8 mouse cellular contexts compared by ENCODE assay signal in the genomic region with DNA sequence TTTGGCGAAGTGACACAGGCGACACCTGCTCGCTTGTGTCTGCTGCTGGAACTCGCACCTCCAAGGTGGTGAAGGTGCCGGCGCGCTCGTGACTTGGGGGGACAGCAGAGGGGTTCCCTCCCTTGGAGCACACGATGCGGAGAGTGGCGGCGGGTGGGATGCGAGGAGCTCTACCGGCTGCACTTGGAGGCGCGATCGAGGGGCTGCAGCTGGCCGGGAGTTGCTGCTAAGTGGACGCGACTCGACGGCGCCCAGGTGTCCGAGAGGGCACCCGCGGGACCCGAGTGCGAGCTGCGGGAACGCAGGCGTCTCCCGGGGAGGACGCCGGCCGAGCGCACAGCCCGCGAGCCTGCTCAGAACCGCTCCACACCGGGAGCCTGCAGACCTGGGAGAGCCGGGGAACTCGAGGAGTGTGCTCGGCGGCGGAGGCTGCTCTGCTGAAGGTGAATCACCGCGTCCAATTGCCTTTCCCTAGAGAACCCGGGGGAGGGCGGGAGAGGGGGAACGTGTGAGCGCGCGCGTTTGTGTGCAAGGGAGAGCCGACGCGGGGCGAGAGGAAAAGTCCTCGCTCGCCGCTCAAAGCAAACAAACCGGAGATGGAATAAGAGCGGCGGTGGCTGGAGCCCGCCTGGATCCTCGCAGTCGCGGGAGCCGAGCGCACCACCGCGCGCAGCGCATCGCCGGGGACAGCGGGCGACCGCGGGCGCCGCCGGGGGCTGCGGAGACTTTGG. TPM values are rescaled to one million over a fixed set of nuclear protein-coding genes. Genes with fewer than 3 reads are reported as not detected.
DNase-seq lines count a peak whose midpoint lies in the region; ATAC-seq and TF ChIP-seq lines count a peak whose summit lies in the region.
"Had no signal": no experiment of that assay in that cellular context is flagged by ENCODE, and none has a peak within 500 bp of the region (broad histone marks: within the 10 kb centered on the region; RNA-seq: fewer than 3 reads in every experiment).

No protein-coding gene starts in this region.

- H3K27ac ChIP-seq in forebrain, embryonic 11.5 days (ENCODE audit: low read depth, low read length) = no peak overlapping the region
- peak overlapping the region; percentile 83 for H3K27ac ChIP-seq in hindbrain, embryonic 16.5 days (ENCODE audit: low read depth, low read length)
- H3K27ac ChIP-seq in midbrain, embryonic 14.5 days (replicated peaks; ENCODE audit: low read depth, low read length) = peak overlapping the region; percentile 86
- H3K27ac ChIP-seq in stomach, postnatal 0 days (replicated peaks) = no peak overlapping the region

- intact Hi-C loops in left cerebral cortex, postnatal 14 days (cut with DNase I) = no loop called here

- peaks cover 6% of the 10 kb centered on the region for H3K4me1 ChIP-seq in forebrain, embryonic 11.5 days (replicated peaks; ENCODE audit: control insufficient read depth, insufficient read depth, low read length)
- H3K4me1 ChIP-seq in hindbrain, embryonic 16.5 days (ENCODE audit: control insufficient read depth, insufficient read depth, low read depth, low read length) = peaks cover 10% of the 10 kb centered on the region
- no peaks in the 10 kb centered on the region for H3K4me1 ChIP-seq in midbrain, embryonic 14.5 days (ENCODE audit: control insufficient read depth, insufficient read depth, low read length)
- no peaks in the 10 kb centered on the region for H3K4me1 ChIP-seq in stomach, postnatal 0 days (replicated peaks; ENCODE audit: control insufficient read depth, insufficient read depth)

- no peaks in the 10 kb centered on the region for H3K36me3 ChIP-seq in forebrain, embryonic 11.5 days (ENCODE audit: control insufficient read depth, insufficient read depth, low read length)
- H3K36me3 ChIP-seq in hindbrain, embryonic 16.5 days (ENCODE audit: control insufficient read depth, insufficient read depth, low read length) = no peaks in the 10 kb centered on the region
- no peaks in the 10 kb centered on the region for H3K36me3 ChIP-seq in midbrain, embryonic 14.5 days (ENCODE audit: control insufficient read depth, insufficient read depth, low read length)
- no peaks in the 10 kb centered on the region for H3K36me3 ChIP-seq in stomach, postnatal 0 days (ENCODE audit: control insufficient read depth, insufficient read depth, low read length)

- DNase-seq in Muller cell, postnatal 12 days (ENCODE audit: inconsistent ontology term) = peak; percentile 69
- peak; percentile 75 for DNase-seq in adrenal gland, adult 2 months
- peak; percentile 81 for DNase-seq in forebrain, embryonic 11.5 days (ENCODE audit: low spot score)
- peak; percentile 68 to 71 for DNase-seq in left cerebral cortex, postnatal 14 days (ENCODE audit: low spot score in 2 of 2)
- DNase-seq in midbrain, embryonic 14.5 days = peak; percentile 85
- peak; percentile 62 for DNase-seq in stomach, postnatal 0 days (ENCODE audit: low spot score)

- H3K27me3 ChIP-seq in forebrain, embryonic 11.5 days (ENCODE audit: control insufficient read depth, insufficient read depth, low read length) = peaks cover 13% of the 10 kb centered on the region
- no peaks in the 10 kb centered on the region; the same call in 1 of the 2 replicates for H3K27me3 ChIP-seq in hindbrain, embryonic 16.5 days (replicated peaks; ENCODE audit: control insufficient read depth, insufficient read depth, low read length)
- H3K27me3 ChIP-seq in midbrain, embryonic 14.5 days (ENCODE audit: control insufficient read depth, insufficient read depth, low read length) = no peaks in the 10 kb centered on the region
- no peaks in the 10 kb centered on the region for H3K27me3 ChIP-seq in stomach, postnatal 0 days (ENCODE audit: control insufficient read depth, insufficient read depth, low read length)

- TF ChIP-seq EP300 in stomach, postnatal 0 days (optimal IDR thresholded peaks at IDR 0.05) = no peak

- peak overlapping the region; percentile 91 for H3K4me2 ChIP-seq in forebrain, embryonic 11.5 days (ENCODE audit: low read depth, low read length, severe bottlenecking)
- peak overlapping the region; percentile 74 for H3K4me2 ChIP-seq in hindbrain, embryonic 16.5 days (ENCODE audit: low read length)
- peak overlapping the region; percentile 69 for H3K4me2 ChIP-seq in midbrain, embryonic 14.5 days (ENCODE audit: low read length)
- H3K4me2 ChIP-seq in stomach, postnatal 0 days (replicated peaks; ENCODE audit: low read depth) = peak overlapping the region; percentile 95

- H3K9me3 ChIP-seq in forebrain, embryonic 11.5 days (ENCODE audit: control insufficient read depth, low read length) = no peaks in the 10 kb centered on the region
- H3K9me3 ChIP-seq in hindbrain, embryonic 16.5 days (ENCODE audit: control insufficient read depth, low read length) = no peaks in the 10 kb centered on the region
- no peaks in the 10 kb centered on the region for H3K9me3 ChIP-seq in midbrain, embryonic 14.5 days (ENCODE audit: control insufficient read depth, low read length)
- no peaks in the 10 kb centered on the region for H3K9me3 ChIP-seq in stomach, postnatal 0 days (ENCODE audit: control insufficient read depth, low read length)

- under 1% methylated on average over 83 of the region's 84 CpGs for WGBS in forebrain, embryonic 11.5 days
- WGBS in hindbrain, embryonic 16.5 days = under 1% methylated on average over 63 of the region's 84 CpGs
- under 1% methylated on average over 84 of the region's 84 CpGs for WGBS in midbrain, embryonic 14.5 days
- 2% methylated on average over 83 of the region's 84 CpGs for WGBS in stomach, postnatal 0 days

- H3K4me3 ChIP-seq in forebrain, embryonic 11.5 days (ENCODE audit: low read depth, low read length) = peak overlapping the region; percentile 52
- peak overlapping the region; percentile 74 for H3K4me3 ChIP-seq in hindbrain, embryonic 16.5 days (ENCODE audit: low read length)
- H3K4me3 ChIP-seq in midbrain, embryonic 14.5 days (replicated peaks; ENCODE audit: low read depth, low read length) = peak overlapping the region; percentile 67
- peak overlapping the region; percentile 53 for H3K4me3 ChIP-seq in stomach, postnatal 0 days (ENCODE audit: low read depth, low read length)

- no peak for TF ChIP-seq CTCF in stomach, postnatal 0 days (IDR thresholded peaks at IDR 0.05; ENCODE audit: low read depth)

- peak; percentile 79 for ATAC-seq in forebrain, embryonic 11.5 days (replicated peaks; ENCODE audit: low FRiP score)
- peak; percentile 78 for ATAC-seq in hindbrain, embryonic 16.5 days
- ATAC-seq in midbrain, embryonic 14.5 days (ENCODE audit: low FRiP score, low TSS enrichment) = peak; percentile 57
- peak; percentile 73; the same call in 1 of the 2 replicates for ATAC-seq in stomach, postnatal 0 days (ENCODE audit: low FRiP score, low TSS enrichment)

- H3K9ac ChIP-seq in forebrain, embryonic 11.5 days (ENCODE audit: low read length) = peak overlapping the region; percentile 58
- H3K9ac ChIP-seq in hindbrain, embryonic 16.5 days (ENCODE audit: low read depth, low read length) = peak overlapping the region; percentile 79
- peak overlapping the region; percentile 79 for H3K9ac ChIP-seq in midbrain, embryonic 14.5 days (replicated peaks; ENCODE audit: low read length)
- H3K9ac ChIP-seq in stomach, postnatal 0 days (ENCODE audit: low read length) = peak overlapping the region; percentile 51

RNA-seq across cellular contexts. Expression of gene Fam19a2, which starts 0.8 kb away (rescaled TPM):
- total RNA-seq in adrenal gland, adult 2 months (2021) = 1 to 10 TPM in 1 of 2 experiments, under 1 TPM in 1; 0.52 to 1.0 TPM
- polyA plus RNA-seq in adrenal gland, adult 2 months (2012; rRNA removed) = 0.12 and 0.13 TPM in 2 replicates
- polyA plus RNA-seq in forebrain, embryonic 11.5 days (2014; fragmentation: Nextera tagmentation; extraction: Ambion mirVana) = 4.4 and 5.0 TPM in 2 replicates
- polyA plus RNA-seq in hindbrain, embryonic 16.5 days (2015; fragmentation: Nextera tagmentation; extraction: Ambion mirVana) = 52.4 and 57.1 TPM in 2 replicates
- 10 to 100 TPM; 71.4 to 79.2 TPM for total RNA-seq in left cerebral cortex, postnatal 14 days (2021)
- 63.8 and 79.3 TPM in 2 replicates for polyA plus RNA-seq in midbrain, embryonic 14.5 days (2014; fragmentation: Nextera tagmentation; extraction: Ambion mirVana)
- polyA plus RNA-seq in stomach, postnatal 0 days (2015; fragmentation: Nextera tagmentation; extraction: Ambion mirVana) = 2.2 and 2.4 TPM in 2 replicates
- polyA plus RNA-seq: gonadal fat pad, adult 2 months had no signal

Comparison
In these comparisons a context has a peak if more than half of its experiments do, and no peak if none do; other contexts are left out.
1. H3K27ac ChIP-seq: peak in hindbrain, embryonic 16.5 days (single experiment) and midbrain, embryonic 14.5 days (single experiment); none in forebrain, embryonic 11.5 days (single experiment) and stomach, postnatal 0 days (single experiment).
2. Peak in every context shown above with its lines, with median percentiles within 50 percentile points of each other: DNase-seq, ATAC-seq, H3K4me2 ChIP-seq, H3K4me3 ChIP-seq and H3K9ac ChIP-seq.